Mouse (Mus musculus): Measurements from ENCODE around the gene 1700009N14Rik.

- no peak for TF ChIP-seq CTCF (IDR thresholded peaks at IDR 0.05; ENCODE audit: borderline replicate concordance, insufficient read depth, low read length)
- no peak for TF ChIP-seq POLR2A (IDR thresholded peaks at IDR 0.05; ENCODE audit: low read depth, low read length)
Observed at GRCm38 (mm10) chr4:39437870-39438367, 12.2 kb upstream of the 1700009N14Rik start.

Data from embryonic fibroblast, embryonic 13.5 days (primary cell).